Mouse (Mus musculus) hindbrain, embryonic 11.5 days (tissue): ENCODE data around the gene Catsperz. TPM values are rescaled to one million over a fixed set of nuclear protein-coding genes. Genes with fewer than 3 reads are reported as not detected.

Experiments used
- ATAC-seq: fragments of 200-750 bp; cut with Nextera tagmentation; 2 replicates; pipeline ENCODE4 v1.8.0; 2017; ENCODE audit warnings: mild to moderate bottlenecking, moderate TSS enrichment, moderate library complexity; ENCODE audit not compliant: low FRiP score
- DNase-seq: peaks from one replicate; pipeline ENCODE4 v3.0.0-alpha.2; 2015; ENCODE audit warnings: low spot score
- H3K27ac ChIP-seq: fragments of 300-500 bp; sonication (generic); 2 replicates; pipeline ENCODE4 v1.5.1; 2014; ENCODE audit warnings: mild to moderate bottlenecking, low read depth, low read length
- H3K27me3 ChIP-seq: fragments of 300-500 bp; sonication (generic); 2 replicates; pipeline ENCODE4 v1.6.1; 2014; ENCODE audit warnings: mild to moderate bottlenecking, low read length, moderate library complexity, mixed read lengths; ENCODE audit not compliant: control insufficient read depth, insufficient read depth
- H3K36me3 ChIP-seq: fragments of 300-500 bp; sonication (generic); 2 replicates; pipeline ENCODE4 v1.6.1; 2014; ENCODE audit warnings: mild to moderate bottlenecking, low read length, moderate library complexity, mixed read lengths; ENCODE audit not compliant: control insufficient read depth, insufficient read depth
- H3K4me1 ChIP-seq: fragments of 300-500 bp; sonication (generic); replicated peaks from 2 replicates; pipeline ENCODE4 v1.6.1; 2014; ENCODE audit warnings: low read length, mixed read lengths; ENCODE audit not compliant: control insufficient read depth, insufficient read depth
- H3K4me2 ChIP-seq: fragments of 300-500 bp; sonication (generic); replicated peaks from 2 replicates; pipeline ENCODE4 v1.6.1; 2014; ENCODE audit warnings: mild to moderate bottlenecking, low read depth, low read length
- H3K4me3 ChIP-seq: fragments of 300-500 bp; sonication (generic); 2 replicates; pipeline ENCODE4 v1.5.1; 2014; ENCODE audit warnings: low read depth, low read length
- H3K9ac ChIP-seq: fragments of 300-500 bp; sonication (generic); 2 replicates; pipeline ENCODE4 v1.6.1; 2014; ENCODE audit warnings: low read depth, low read length
- H3K9me3 ChIP-seq: fragments of 300-500 bp; sonication (generic); 2 replicates; pipeline ENCODE4 v1.6.1; 2016; ENCODE audit warnings: low read length; ENCODE audit not compliant: control insufficient read depth
- WGBS: fragments of 180-500 bp; shearing (Covaris S2); extraction: QIAGEN DNeasy Blood & Tissue Kit; methylation state at CpG from one replicate; pipeline ENCODE4 v1.1.7; 2014; 5-methylcytosine and 5-hydroxymethylcytosine counted together
- polyA plus RNA-seq: library from polyadenylated mRNA; unstranded; fragments of >200 nt; fragmentation: Nextera tagmentation; extraction: Ambion mirVana; gene quantifications from 2 replicates; pipeline ENCODE4 v1.2.1, GENCODE M21; 2014

The Catsperz gene
- polyA plus RNA-seq, 1 experiment from 2014 or later: not detected

DNA sequence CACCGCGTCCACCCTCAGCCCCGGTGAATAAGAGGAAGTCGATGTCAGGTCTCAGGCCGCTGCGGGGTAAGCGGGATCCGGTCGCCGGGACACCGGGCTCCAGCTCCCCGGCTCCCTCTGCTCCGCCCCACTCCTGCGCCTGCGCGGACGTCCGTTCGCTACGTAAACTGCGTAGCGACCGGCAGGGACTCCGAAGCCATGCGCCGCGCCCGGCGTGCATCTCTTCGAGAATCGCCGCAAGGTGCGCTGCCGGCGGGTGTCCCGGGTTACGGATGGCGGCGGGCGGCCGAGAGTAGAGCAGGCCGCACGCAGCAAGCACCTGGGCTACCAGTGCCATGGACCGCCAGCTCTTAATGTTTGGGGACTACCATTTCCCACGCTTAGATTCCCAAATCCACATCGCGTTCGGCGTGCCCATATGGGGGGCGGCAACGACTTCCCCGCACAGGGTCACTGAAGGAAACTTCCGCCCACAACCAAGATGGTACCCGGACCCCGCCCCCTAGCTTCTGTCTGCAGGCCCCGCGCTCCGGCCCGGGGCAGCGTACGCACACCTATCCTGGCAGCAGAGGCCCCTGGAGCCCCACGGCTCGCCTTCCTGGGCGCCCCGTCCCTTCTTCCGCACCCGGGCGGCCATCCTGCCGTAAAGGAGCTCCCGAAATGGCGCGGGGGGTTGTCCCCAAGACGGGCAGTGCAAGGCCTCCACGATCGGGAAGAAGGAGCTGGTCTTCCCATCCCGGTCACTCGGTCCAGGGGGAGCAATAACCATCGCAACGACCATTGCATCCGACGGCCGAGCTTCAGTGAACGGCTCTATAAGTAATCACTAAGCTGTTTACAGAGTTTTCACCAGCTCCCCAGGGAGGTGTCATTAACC is 16.4 kb upstream of the Catsperz start, which contains the start of gene Bad:
Gene Bad, plus strand, starts transcription at position 490 of the 877 bp plus-strand sequence.
- peak within 1 kb of the TSS; percentile 69 for H3K4me3 ChIP-seq
- DNase-seq (peak; percentile 98), ATAC-seq (peak; percentile 85)
- peak within 1 kb of the TSS; percentile 99 for H3K4me2 ChIP-seq
- H3K9ac ChIP-seq: peak within 1 kb of the TSS; percentile 88
- under 1% methylated on average over 80 of the region's 83 CpGs for WGBS
- no peaks in the 10 kb centered on the region for H3K36me3 ChIP-seq
- no peaks in the 10 kb centered on the region for H3K9me3 ChIP-seq
- H3K4me1 ChIP-seq: peaks cover 7% of the 10 kb centered on the region
- H3K27ac ChIP-seq: peak within 1 kb of the TSS; percentile 93
- H3K27me3 ChIP-seq: no peaks in the 10 kb centered on the region

DNA sequence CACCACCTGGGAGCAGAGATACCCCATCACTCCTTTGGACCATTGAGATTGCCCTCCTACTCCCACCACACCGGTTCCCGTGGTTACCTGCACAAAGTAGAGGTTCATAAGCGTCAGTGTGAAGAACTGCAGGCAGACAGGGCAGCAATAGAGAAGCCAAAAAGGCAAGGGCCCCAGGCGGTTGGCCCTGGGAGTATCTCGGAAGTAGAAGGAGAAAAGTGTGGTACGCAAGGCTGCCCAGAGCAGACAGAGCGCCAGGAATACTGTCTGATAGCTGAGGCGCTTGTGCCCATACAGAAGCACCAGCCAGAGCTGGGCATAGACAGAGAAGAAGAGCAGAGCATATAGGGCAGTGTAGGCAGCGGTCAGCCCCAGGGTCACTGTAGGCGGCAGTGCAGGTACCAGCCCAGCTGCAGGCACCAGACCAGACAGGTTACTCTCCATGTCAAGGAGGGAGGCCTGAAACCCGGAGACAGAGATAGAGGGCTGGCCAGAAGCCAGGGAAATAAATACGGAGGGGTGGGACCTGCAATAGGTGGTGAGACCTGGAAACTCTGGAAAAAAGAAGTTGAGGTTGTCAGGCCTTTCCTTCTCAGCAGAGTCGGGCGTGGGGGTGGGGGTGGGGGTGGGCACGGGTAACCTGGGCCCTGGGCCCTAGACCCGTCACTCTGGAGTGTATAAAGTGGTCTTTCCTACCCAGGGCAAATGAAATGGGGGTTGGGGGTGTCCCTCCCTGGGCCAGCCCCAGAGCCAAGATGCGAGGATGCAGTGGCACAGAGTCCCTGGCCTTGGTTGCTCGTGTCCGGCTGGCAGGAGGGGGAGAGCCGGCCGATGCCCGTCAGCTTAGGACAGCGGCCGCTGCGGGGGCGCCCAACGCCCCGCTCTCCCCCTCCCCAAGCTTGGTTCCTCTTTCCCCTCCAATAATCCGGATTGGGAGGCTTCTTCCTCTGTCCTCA is 15.5 kb upstream of the Catsperz start:
- ATAC-seq: peak; percentile 17
- no peaks in the 10 kb centered on the region for H3K36me3 ChIP-seq
- peaks cover 6% of the 10 kb centered on the region for H3K27me3 ChIP-seq
- peak overlapping the region; percentile 99 for H3K4me2 ChIP-seq
- peak overlapping the region; percentile 69 for H3K4me3 ChIP-seq
- H3K27ac ChIP-seq: no peak overlapping the region; the same call in 1 of the 2 replicates
- WGBS: 31% methylated on average over 23 of the region's 29 CpGs
- DNase-seq: no peak
- H3K9me3 ChIP-seq: no peaks in the 10 kb centered on the region
- peaks cover 7% of the 10 kb centered on the region for H3K4me1 ChIP-seq
- peak overlapping the region; percentile 88 for H3K9ac ChIP-seq

DNA sequence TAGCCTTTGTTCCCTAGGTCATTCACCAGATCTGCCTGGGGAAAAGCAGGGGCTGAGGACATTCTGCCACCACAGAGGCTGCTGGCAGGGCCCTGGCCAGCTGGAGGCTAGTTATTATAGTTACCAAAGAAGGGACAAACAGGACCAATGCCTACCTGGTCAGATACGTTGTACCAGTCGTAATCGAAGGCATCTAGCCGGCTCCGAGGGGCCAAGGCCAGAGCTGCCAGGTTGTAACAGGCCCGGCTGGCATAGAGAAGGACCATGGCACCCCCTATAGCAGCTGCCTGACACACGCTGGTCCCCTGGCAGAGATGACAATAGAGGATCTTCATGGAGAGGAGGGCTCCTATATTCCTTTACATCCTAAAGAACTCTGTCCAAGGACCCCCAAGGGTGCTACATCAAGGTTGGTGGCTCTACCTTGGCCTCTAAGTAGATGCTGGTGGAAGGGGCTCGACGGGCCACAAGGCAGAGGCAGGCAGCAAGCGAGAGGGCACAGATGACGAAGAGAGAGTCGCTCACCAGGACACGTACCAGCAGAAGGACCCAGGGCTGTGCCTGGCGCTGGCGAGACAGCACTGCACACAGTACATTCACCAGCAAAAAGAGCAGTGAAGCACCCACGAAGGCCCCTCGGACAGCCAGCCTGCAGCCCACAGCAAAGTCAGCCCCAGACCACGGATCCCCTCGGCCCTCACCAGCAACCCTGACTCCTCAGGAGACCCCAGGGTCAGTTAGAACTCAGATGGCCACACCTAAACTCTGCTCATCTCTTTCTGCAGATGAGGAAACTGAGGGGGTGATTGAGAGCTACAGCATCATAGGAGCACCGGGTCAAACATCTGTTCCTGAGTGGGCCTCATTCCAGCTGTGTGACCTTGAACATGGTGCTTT is 14.2 kb upstream of the Catsperz start:
- H3K4me3 ChIP-seq: no peak overlapping the region
- H3K27ac ChIP-seq: no peak overlapping the region
- 91% methylated on average over 20 of the region's 20 CpGs for WGBS
- H3K4me1 ChIP-seq: peaks cover 7% of the 10 kb centered on the region
- no peak overlapping the region for H3K4me2 ChIP-seq
- H3K9ac ChIP-seq: no peak overlapping the region
- no peak for DNase-seq
- peaks cover 19% of the 10 kb centered on the region for H3K27me3 ChIP-seq
- H3K9me3 ChIP-seq: no peaks in the 10 kb centered on the region
- no peaks in the 10 kb centered on the region for H3K36me3 ChIP-seq
- no peak for ATAC-seq

DNA sequence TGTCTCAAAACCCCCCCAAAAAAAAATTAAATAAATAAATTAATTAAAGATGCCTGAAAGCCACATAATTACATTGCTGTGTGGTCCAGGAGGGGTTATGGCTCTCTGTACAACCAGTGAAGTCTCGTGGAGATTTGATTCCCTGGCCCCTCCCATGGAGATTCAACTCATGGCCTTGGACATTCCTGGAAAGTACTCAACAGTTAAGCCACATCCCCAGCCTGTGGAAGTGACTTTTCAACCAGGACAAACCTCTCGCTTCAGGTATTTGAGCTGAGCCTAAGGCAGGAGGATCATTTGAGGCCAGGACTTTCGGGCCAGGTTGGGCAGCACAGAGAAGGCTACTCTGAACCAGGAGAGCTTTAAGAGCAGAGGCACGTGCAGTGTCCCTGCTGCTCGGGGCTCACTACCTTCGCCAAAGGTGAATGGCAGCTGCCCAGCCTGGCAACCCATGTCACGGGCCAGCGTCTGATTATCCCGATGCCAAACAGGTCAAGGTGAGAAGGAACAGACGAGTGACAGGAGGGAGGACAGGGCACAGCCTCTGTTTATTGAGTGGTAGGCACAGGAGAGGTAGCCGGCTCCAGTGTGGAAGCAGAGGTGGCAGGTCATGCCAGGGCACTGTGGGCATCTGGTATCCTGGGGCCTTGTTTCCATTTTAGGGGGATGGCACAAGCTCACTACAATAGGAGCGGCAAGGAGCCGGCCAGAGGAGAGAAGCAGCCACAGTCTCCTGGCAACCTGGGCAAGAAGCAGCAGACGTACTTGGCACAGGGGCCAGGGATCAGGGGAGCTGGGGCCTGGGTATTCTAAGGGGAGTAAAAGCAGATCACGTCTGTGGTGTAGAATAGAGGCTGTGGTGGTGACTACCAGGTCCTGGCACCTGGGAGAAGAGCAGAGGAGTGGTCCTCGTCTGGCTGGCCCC is 12.6 kb upstream of the Catsperz start:
- DNase-seq (no peak), ATAC-seq (no peak)
- WGBS: 83% methylated on average over 16 of the region's 16 CpGs
- H3K9me3 ChIP-seq: no peaks in the 10 kb centered on the region
- no peak overlapping the region for H3K4me2 ChIP-seq
- peaks cover 35% of the 10 kb centered on the region for H3K27me3 ChIP-seq
- peaks cover 12% of the 10 kb centered on the region for H3K4me1 ChIP-seq
- H3K9ac ChIP-seq: no peak overlapping the region
- no peak overlapping the region for H3K27ac ChIP-seq
- no peaks in the 10 kb centered on the region for H3K36me3 ChIP-seq
- H3K4me3 ChIP-seq: no peak overlapping the region

DNA sequence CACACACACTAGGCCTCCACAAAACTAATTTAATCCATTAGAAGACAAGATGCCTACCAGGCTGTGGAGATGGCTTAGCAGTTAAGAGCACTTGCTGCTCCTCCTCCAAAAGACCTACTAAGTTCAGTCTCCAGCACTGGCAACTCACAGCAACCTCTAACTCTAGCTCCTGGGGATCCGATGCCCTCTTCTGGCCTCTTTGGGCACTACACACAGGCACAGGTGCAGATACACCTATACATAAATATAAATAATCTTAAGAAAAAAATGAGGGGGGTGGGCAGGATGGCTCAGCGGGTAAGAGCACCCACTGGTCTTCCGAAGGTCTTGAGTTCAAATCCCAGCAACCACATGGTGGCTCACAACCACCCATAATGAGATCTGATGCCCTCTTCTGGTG is 11.1 kb upstream of the Catsperz start:
- Histone ChIP-seq H3K9me3 (no peaks in the 10 kb centered on the region), H3K27me3 (peaks cover 49% of the 10 kb centered on the region), H3K4me3 (no peak overlapping the region), H3K4me1 (peaks cover 12% of the 10 kb centered on the region; the same call in 1 of the 2 replicates), H3K36me3 (no peaks in the 10 kb centered on the region), H3K4me2 (no peak overlapping the region), H3K27ac (no peak overlapping the region), H3K9ac (no peak overlapping the region)
- WGBS: 21% methylated on average over 3 of the region's 3 CpGs
- ATAC-seq: no peak
- no peak for DNase-seq

DNA sequence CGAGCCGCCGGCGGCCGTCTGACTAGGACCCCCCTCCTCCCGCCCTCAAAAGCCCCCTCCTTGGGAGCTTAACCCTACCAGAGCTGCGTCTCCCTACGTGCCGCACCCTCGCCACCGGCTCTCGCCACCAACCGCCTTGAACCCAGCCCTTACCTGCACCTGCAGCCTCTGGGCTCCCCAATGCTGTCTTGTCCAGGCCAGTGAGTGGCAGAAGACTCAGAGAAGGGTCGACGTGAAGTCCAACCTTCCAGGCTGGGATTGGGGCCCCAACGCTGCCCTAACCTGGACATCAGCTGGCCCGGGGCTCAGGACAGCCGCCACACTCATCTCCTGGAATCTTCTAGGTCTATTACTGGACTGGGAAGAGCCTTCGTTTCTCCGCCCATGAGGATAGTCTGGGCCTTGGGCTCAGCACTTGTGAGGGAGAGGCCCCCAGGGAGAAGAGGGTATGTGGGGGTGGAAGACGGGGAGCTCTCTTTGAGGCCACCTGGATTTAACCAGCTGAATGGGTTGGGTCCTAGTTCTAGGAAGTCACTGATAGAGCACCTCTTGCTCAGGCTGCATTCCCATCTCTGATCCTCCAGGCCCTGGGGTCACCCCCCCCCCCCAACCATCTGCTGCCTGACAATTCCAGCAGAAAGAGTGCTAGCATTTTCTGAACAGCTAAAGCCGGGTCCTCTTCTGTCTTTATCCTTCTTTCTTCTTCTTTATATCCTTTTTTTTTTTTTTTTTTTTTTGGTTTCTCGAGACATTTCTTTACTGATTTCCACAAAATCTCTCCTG is 9.2 kb upstream of the Catsperz start, which contains the start of gene Kcnk4:
Gene Kcnk4, minus strand, starts transcription at position 321 of the 783 bp plus-strand sequence.
- Histone ChIP-seq H3K4me2 (peak within 1 kb of the TSS; percentile 51), H3K4me1 (peaks cover 5% of the 10 kb centered on the region; the same call in 1 of the 2 replicates), H3K9ac (peak within 1 kb of the TSS; percentile 27; the same call in 1 of the 2 replicates), H3K27ac (no peak within 1 kb of the TSS), H3K4me3 (peak within 1 kb of the TSS; percentile 26), H3K36me3 (no peaks in the 10 kb centered on the region), H3K27me3 (peaks cover 59% of the 10 kb centered on the region), H3K9me3 (no peaks in the 10 kb centered on the region)
- ATAC-seq (no peak), DNase-seq (peak; percentile 41)
- 9% methylated on average over 23 of the region's 23 CpGs for WGBS
